Mouse (Mus musculus) stomach, postnatal 0 days (tissue): ENCODE measurements at regions not wholly inside any gene's neighbourhood (a gene's known extent, or its start where the extent isn't known, plus 50 kb on each side); places are given as distances from the start of the nearest gene placed in this dataset.

Source experiments
- CTCF ChIP-seq: IDR thresholded peaks from 2 replicates; pipeline ENCODE4 v1.5.1; 2016; ENCODE audit warnings: antibody characterized with exemption, low read depth, mild to moderate bottlenecking, moderate library complexity
- EP300 ChIP-seq: optimal IDR thresholded peaks from 2 replicates; pipeline ENCODE3; 2016; ENCODE audit warnings: antibody characterized with exemption

DNA sequence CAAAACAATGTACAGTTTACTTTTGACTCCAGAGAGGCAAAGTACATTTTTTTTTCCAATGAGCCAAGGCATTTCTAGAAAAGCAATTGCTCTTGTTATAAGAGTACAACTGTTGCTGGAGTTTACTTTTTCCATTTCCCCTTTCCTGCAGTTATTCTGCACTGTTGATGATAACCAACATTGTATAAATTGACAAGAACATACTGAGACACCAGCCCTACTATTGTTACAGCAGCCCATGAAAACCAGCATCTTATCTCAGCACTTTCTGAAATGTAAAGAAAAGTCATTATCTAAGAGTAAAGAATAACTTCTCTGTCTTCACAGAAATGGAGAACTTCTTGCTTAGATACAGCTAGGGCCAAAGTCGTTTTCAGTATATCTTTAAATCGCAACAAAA is 345.5 kb downstream of the Lipi start:
- no peak for TF ChIP-seq EP300
- no peak for TF ChIP-seq CTCF
